In genomic region chr16:51942431-51943130, GRCm38 (mm10) we compare ENCODE assay signal across 17 mouse cellular contexts.
"Had no signal": no experiment of that assay in that cellular context is flagged by ENCODE, and none has a peak within 500 bp of the region (broad histone marks: within the 10 kb centered on the region; RNA-seq: fewer than 3 reads in every experiment).

No protein-coding gene starts in this region.

- DNase-seq: layer of hippocampus, adult 9-11 months; layer of hippocampus, postnatal 36 days; left cerebral cortex, postnatal 4 days; lung, postnatal 14 days; spleen, adult 18-20 months; thymus, adult 18-20 months; thymus, postnatal 14 days had no signal

- H3K9me3 ChIP-seq: liver, embryonic 12.5 days; lung, embryonic 15.5 days; midbrain, embryonic 15.5 days; neural tube, embryonic 12.5 days had no signal

- H3K36me3 ChIP-seq: limb, embryonic 13.5 days; liver, embryonic 12.5 days; lung, embryonic 15.5 days; midbrain, embryonic 15.5 days; neural tube, embryonic 12.5 days had no signal

- H3K9ac ChIP-seq: limb, embryonic 13.5 days; liver, embryonic 12.5 days; lung, embryonic 15.5 days; midbrain, embryonic 15.5 days; neural tube, embryonic 12.5 days had no signal

- H3K27ac ChIP-seq: limb, embryonic 13.5 days; liver, embryonic 12.5 days; lung, embryonic 15.5 days; macrophage; midbrain, embryonic 15.5 days; neural tube, embryonic 12.5 days had no signal

- H3K4me3 ChIP-seq: limb, embryonic 13.5 days; liver, embryonic 12.5 days; lung, embryonic 15.5 days; megakaryocyte, embryonic 14.5 days; midbrain, embryonic 15.5 days; neural tube, embryonic 12.5 days had no signal

- H3K4me1 ChIP-seq: liver, embryonic 12.5 days; lung, embryonic 15.5 days; midbrain, embryonic 15.5 days; neural tube, embryonic 12.5 days had no signal

- H3K4me2 ChIP-seq: limb, embryonic 13.5 days; liver, embryonic 12.5 days; lung, embryonic 15.5 days; midbrain, embryonic 11.5 days; midbrain, embryonic 15.5 days; neural tube, embryonic 12.5 days had no signal

- ATAC-seq: hindbrain, embryonic 16.5 days; inflammation-experienced regulatory T-cells, adult 6 months; liver, embryonic 12.5 days; midbrain, embryonic 15.5 days had no signal

- H3K27me3 ChIP-seq: limb, embryonic 13.5 days; liver, embryonic 12.5 days; lung, embryonic 15.5 days; megakaryocyte, embryonic 14.5 days; midbrain, embryonic 15.5 days; neural tube, embryonic 12.5 days had no signal
